Mouse (Mus musculus): ENCODE measurements around the gene Cmtm7. TPM values are rescaled to one million over a fixed set of nuclear protein-coding genes. Genes with fewer than 3 reads are reported as not detected.
A peak's percentile ranks its signal among the peaks of the same experiment; 100 is the strongest.

The Cmtm7 gene
- polyA plus RNA-seq, 1 experiment from 2014 or later = 12.2 TPM

DNA sequence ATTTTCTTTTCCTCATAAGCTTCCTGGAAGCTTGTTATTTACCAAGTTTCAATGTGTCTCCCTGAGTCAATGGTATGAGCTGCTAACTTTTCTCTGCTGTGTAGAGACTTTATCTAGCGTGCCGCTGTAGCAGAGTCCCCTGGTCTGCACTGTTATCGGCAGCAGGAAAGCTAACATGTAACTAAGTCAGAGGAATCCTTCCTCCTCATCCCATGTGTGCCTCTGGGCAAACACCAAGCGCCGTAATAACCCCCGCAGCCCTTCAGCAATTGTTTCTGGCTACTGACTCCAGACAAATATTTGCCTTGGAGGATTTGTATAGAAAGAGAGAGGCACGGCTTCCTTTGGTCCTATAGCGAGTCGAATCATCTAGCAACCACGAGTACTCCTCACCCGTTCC is 29.2 kb upstream of the Cmtm7 start:
- no peaks in the 10 kb centered on the region for H3K9me3 ChIP-seq
- H3K36me3 ChIP-seq (replicated peaks) = no peaks in the 10 kb centered on the region
- 82% methylated on average over 11 of the region's 11 CpGs for WGBS
- no peak overlapping the region for H3K9ac ChIP-seq
- ATAC-seq (replicated peaks) = no peak
- no peak overlapping the region for H3K27ac ChIP-seq
- no peak overlapping the region for H3K4me3 ChIP-seq
- H3K27me3 ChIP-seq (replicated peaks) = no peaks in the 10 kb centered on the region
- no peak overlapping the region for H3K4me2 ChIP-seq
- no peaks in the 10 kb centered on the region for H3K4me1 ChIP-seq

DNA sequence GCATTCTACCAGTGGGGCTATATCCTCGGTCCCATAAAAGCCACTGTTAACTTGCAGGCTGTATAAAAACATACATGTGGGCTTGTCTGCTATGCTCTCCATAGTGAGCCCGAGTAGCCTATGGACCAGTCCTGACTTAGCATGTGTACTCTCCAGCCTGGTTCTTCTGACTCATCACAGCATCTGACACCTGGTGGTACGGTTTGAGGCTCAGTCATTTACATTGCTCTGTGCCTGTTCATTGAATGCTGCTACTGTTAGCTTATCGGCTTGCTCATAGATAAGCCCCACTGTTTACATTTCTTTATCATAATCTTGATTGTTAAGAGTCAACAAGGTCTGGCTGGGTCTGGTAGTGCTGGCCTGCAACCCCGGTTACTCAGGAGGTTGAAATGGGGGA is 27.0 kb upstream of the Cmtm7 start:
- no peak overlapping the region for H3K4me2 ChIP-seq
- no peaks in the 10 kb centered on the region for H3K9me3 ChIP-seq
- H3K27me3 ChIP-seq (replicated peaks) = no peaks in the 10 kb centered on the region
- no peak overlapping the region for H3K27ac ChIP-seq
- H3K9ac ChIP-seq = no peak overlapping the region
- no peaks in the 10 kb centered on the region for H3K36me3 ChIP-seq (replicated peaks)
- H3K4me3 ChIP-seq = no peak overlapping the region
- no peak for ATAC-seq (replicated peaks)
- H3K4me1 ChIP-seq = no peaks in the 10 kb centered on the region
- 89% methylated on average over 5 of the region's 5 CpGs for WGBS

DNA sequence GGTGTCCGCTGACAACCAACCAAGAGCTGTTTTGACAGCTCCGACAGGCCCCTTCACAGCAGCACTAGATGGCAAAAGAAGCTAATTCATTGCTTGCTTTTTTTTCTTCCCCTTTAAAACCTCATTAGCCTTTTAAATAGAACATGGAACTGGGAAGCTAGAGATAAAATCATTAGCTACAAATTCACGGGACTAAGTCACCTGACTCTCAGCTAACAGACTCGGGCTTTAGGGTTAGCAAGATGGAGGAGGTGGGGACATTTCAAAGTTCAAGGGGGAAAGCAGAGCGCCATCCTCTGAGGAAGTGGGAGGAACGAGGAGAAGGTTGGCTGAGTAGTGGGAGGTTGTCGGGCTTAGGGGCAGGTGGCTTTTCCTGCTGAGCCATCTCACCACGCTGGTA is 25.6 kb upstream of the Cmtm7 start:
- no peak overlapping the region for H3K27ac ChIP-seq
- no peaks in the 10 kb centered on the region for H3K36me3 ChIP-seq (replicated peaks)
- ATAC-seq (replicated peaks) = no peak
- no peak overlapping the region for H3K4me2 ChIP-seq
- no peaks in the 10 kb centered on the region for H3K4me1 ChIP-seq
- no peak overlapping the region for H3K4me3 ChIP-seq
- no peak overlapping the region for H3K9ac ChIP-seq
- 63% methylated on average over 8 of the region's 8 CpGs for WGBS
- H3K9me3 ChIP-seq = no peaks in the 10 kb centered on the region
- H3K27me3 ChIP-seq (replicated peaks) = no peaks in the 10 kb centered on the region

DNA sequence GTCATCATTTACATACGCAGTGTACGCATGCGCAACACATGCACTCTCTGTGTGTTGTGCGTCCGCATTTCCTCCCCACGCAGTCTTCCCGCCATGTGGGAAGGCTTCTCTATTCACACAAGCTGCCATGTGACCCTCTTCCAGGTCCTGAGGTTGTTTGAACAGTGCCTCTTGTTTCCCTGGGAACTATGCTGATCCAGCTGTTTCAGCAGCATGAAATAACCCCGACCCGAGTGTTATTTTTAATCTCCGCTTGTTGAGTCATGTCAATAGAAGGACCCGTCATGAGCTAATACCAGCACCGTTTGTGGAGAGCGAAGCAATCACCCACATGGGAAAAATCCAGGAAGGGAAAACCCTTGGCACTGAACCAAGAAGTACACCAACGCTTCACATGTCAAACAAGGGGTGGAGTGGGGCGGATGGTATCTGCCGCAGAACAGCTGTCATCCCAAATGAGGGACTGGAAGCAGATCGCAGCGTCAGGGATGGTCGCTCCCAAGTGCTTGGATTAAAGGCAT is 23.6 kb upstream of the Cmtm7 start:
- H3K4me2 ChIP-seq = no peak overlapping the region
- H3K9me3 ChIP-seq = no peaks in the 10 kb centered on the region
- no peak overlapping the region for H3K9ac ChIP-seq
- H3K27ac ChIP-seq = no peak overlapping the region
- WGBS = 61% methylated on average over 19 of the region's 19 CpGs
- H3K4me3 ChIP-seq = no peak overlapping the region
- 0 out of 2 replicates have a peak, but pooled peaks cover 2% of the 10 kb centered on the region for H3K4me1 ChIP-seq
- H3K27me3 ChIP-seq (replicated peaks) = no peaks in the 10 kb centered on the region
- ATAC-seq (replicated peaks) = no peak
- H3K36me3 ChIP-seq (replicated peaks) = no peaks in the 10 kb centered on the region

DNA sequence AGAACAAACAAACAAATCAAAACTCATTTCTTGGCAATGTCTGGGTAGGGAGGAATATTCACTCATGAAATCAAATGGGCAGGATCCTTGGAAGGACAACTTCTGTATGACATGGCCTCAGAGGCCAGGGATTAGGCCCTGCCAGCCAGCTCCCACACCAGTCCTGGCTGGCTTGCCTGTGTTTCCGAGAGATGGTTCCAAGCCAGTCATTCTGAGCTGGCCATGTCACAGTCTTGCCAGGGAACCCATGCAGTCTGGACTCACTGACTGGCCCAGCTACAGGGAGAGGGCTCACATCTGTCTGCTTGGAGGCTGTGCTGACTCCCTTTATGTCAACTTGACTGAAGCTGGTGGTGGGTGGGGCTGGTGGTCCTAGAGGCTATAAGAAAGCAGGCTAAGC is 20.5 kb upstream of the Cmtm7 start:
- no peaks in the 10 kb centered on the region for H3K27me3 ChIP-seq (replicated peaks)
- H3K9me3 ChIP-seq = no peaks in the 10 kb centered on the region

DNA sequence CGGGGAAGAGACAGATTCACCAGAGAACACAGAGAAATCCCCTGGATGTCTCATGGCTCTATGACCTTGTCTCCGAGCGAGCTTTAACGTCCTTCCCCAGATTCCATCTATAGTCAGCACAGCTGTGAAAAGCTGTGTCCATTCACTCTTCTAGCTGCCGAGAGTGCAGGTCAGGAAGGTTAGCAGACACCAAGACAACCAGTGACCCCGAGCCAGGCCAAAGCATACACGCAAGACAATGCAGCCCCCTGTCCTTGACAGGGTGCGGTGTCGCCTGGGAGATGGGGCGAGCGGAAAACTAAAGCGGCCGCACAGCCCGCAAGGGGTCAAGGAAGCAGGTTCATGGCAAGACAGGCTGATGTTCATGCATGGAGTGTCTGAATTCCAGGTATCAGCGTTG is 19.6 kb upstream of the Cmtm7 start:
- 33% methylated on average over 15 of the region's 15 CpGs for WGBS

More for the DNA sequence above, 20.5 kb upstream of the Cmtm7 start:
- WGBS = 81% methylated on average over 1 of the region's 1 CpGs
- Histone ChIP-seq H3K4me1 (peaks cover 6% of the 10 kb centered on the region; the same call in 1 of the 2 replicates), H3K27ac (no peak overlapping the region), H3K4me2 (no peak overlapping the region), H3K9ac (no peak overlapping the region), H3K4me3 (no peak overlapping the region), H3K36me3 (replicated peaks) (no peaks in the 10 kb centered on the region)
- no peak for ATAC-seq (replicated peaks)

DNA sequence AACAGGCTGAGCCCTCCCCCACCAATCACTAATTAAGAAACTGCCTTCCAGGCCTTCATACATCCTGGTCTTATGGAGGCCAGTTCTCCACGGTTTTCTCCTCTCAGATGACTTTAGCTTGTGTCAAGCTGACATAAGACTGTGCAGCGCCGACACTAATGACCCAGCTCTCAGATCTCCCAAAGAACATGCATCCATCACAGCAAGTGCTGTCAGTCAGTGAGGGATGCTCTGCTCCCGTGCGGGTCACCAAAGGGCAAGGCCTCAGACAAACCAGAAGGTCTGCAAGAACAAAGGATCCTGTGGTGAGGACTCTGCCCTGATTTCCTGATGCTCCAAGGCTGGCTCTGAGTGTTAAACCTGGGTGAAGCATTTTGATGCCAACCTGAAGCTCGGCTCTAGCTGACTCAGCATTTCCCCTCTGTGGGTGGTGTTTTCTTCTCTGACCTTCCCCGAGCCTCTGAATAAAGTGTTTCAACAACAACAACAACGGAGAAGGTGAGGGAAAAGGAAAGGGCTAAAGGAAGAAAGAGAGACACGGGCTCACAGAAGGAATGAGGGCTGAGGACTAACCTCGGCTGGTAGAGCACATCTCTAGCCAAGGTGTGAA is 17.9 kb upstream of the Cmtm7 start:
- ATAC-seq (replicated peaks) = no peak
- H3K36me3 ChIP-seq (replicated peaks) = no peaks in the 10 kb centered on the region
- no peak overlapping the region for H3K4me2 ChIP-seq
- H3K9me3 ChIP-seq = no peaks in the 10 kb centered on the region
- H3K9ac ChIP-seq = no peak overlapping the region; the same call in 1 of the 2 replicates
- H3K4me1 ChIP-seq = peaks cover 6% of the 10 kb centered on the region; the same call in 1 of the 2 replicates
- H3K27me3 ChIP-seq (replicated peaks) = no peaks in the 10 kb centered on the region
- 40% methylated on average over 10 of the region's 10 CpGs for WGBS
- no peak overlapping the region for H3K4me3 ChIP-seq
- H3K27ac ChIP-seq = no peak overlapping the region

More for the DNA sequence above, 19.6 kb upstream of the Cmtm7 start:
- H3K4me1 ChIP-seq = peaks cover 6% of the 10 kb centered on the region; the same call in 1 of the 2 replicates
- H3K9ac ChIP-seq = no peak overlapping the region
- H3K27ac ChIP-seq = no peak overlapping the region
- H3K4me2 ChIP-seq = no peak overlapping the region
- no peak overlapping the region for H3K4me3 ChIP-seq
- no peaks in the 10 kb centered on the region for H3K9me3 ChIP-seq
- no peaks in the 10 kb centered on the region for H3K36me3 ChIP-seq (replicated peaks)
- no peak for ATAC-seq (replicated peaks)
- no peaks in the 10 kb centered on the region for H3K27me3 ChIP-seq (replicated peaks)

DNA sequence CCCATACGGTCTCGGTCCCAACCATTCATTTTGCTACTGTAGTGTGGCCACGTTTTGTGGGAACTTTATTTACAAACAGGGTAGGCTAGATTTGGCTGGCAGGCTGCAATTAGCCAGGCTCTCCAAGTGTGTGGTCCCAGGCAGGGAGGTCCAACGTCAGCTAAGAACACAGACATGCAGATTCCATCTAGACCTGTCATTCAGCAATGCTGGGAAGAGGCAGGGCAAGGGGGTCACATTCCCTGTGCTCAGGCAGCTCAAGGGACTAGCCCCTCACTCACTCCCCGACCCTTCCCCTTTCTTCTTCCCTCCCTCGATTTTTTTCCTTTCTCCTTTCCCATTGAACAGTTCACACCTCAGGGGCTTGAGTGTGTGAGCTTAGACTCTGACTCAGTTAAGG is 17.2 kb upstream of the Cmtm7 start:
- no peak overlapping the region for H3K4me3 ChIP-seq
- no peaks in the 10 kb centered on the region for H3K9me3 ChIP-seq
- no peak overlapping the region for H3K9ac ChIP-seq
- no peak for ATAC-seq (replicated peaks)
- no peak overlapping the region for H3K27ac ChIP-seq
- no peaks in the 10 kb centered on the region for H3K36me3 ChIP-seq (replicated peaks)
- H3K4me2 ChIP-seq = no peak overlapping the region
- 47% methylated on average over 6 of the region's 6 CpGs for WGBS
- H3K4me1 ChIP-seq = peaks cover 6% of the 10 kb centered on the region; the same call in 1 of the 2 replicates
- H3K27me3 ChIP-seq (replicated peaks) = no peaks in the 10 kb centered on the region

DNA sequence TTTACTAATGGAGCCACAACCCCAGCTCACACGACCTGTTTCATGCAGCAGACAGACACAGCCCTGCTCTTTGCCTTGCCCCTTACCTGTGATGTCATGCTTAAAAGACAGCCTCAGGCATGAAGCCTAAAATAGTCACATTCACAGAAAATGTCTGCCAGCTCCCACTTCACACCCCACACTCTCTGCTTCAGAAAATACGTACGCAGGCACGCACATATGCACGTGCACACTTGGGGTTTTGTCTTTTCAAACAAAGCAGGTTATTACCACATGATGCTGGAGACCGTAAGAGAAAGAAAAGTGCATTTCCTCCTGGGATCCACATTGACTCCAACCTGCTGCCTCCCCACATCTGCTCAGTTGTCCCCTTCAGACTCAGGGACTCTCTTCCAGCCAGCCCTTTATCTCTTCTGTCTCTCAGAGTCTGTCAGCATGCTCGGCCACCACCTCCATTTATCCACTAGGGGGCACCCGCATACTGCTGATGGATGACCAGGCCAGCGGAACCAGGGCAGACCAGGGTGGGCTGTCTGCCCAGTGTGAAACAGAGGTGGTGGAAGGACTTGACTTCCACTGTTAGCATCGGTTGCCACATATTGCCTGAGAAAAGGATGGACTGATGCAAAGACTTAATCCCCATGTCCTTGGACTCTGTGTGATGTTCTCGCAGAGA is 15.8 kb upstream of the Cmtm7 start:
- Histone ChIP-seq H3K27me3 (replicated peaks) (no peaks in the 10 kb centered on the region), H3K27ac (no peak overlapping the region), H3K4me3 (no peak overlapping the region), H3K4me1 (peaks cover 6% of the 10 kb centered on the region; the same call in 1 of the 2 replicates), H3K9ac (no peak overlapping the region), H3K36me3 (replicated peaks) (no peaks in the 10 kb centered on the region), H3K4me2 (no peak overlapping the region), H3K9me3 (no peaks in the 10 kb centered on the region)
- WGBS = 51% methylated on average over 11 of the region's 11 CpGs
- peak; percentile 83 for ATAC-seq (replicated peaks)

DNA sequence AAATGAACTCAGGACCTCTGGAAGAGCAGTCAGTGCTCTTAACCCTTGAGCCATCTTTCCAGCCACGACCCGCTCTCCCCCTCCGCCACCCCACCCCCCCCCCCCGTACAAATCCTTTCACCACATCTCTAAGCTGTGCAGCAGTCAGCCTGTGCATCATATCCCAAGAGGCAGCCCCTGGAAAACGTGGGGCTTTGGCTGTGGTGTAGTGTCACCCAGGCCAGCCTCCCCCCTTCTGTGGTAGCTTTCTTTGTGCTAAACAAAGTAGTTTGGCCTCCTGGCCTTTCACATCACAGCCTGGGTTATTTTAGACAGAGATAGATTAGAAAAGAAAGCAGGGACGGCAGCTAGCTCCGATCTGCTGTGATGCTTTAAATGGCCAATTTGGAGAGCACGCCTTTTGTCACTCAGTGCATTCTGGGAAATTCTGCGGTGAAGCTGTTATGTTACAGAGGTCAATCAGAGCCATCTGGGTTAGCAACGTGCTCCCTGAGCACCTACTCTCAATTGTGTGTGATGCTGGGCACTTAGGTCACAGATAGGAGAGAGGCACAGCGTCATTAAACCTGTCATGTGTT is 14.9 kb upstream of the Cmtm7 start:
- Histone ChIP-seq H3K27me3 (replicated peaks) (no peaks in the 10 kb centered on the region), H3K4me1 (peaks cover 6% of the 10 kb centered on the region; the same call in 1 of the 2 replicates), H3K36me3 (replicated peaks) (no peaks in the 10 kb centered on the region), H3K4me2 (no peak overlapping the region), H3K27ac (no peak overlapping the region), H3K9me3 (no peaks in the 10 kb centered on the region), H3K9ac (no peak overlapping the region), H3K4me3 (no peak overlapping the region)
- WGBS = 49% methylated on average over 11 of the region's 11 CpGs
- ATAC-seq (replicated peaks) = no peak

DNA sequence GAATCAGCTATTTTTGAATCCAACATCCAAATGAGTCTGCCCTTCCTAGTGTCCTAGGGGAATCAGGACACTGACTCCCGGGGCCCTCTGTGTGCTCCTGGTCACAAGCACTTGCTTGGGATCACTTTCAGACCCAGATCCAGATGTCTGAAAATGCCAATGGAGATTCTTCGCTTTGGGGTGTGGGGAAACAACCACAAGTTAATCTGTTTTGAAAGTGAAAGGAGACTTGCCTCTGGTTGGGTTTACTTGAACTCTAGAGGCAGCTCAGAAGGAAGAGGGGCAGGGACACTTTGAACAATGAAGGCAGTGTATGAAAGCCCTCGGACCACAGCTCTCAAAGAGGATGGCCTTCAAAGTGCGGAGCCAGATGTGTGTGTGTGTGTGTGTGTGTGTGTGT is 12.8 kb upstream of the Cmtm7 start:
- H3K4me1 ChIP-seq = peaks cover 4% of the 10 kb centered on the region; the same call in 1 of the 2 replicates
- no peaks in the 10 kb centered on the region for H3K36me3 ChIP-seq (replicated peaks)
- no peak for ATAC-seq (replicated peaks)
- H3K4me3 ChIP-seq = no peak overlapping the region
- 76% methylated on average over 4 of the region's 4 CpGs for WGBS
- no peak overlapping the region for H3K4me2 ChIP-seq
- no peaks in the 10 kb centered on the region for H3K9me3 ChIP-seq
- no peaks in the 10 kb centered on the region for H3K27me3 ChIP-seq (replicated peaks)
- H3K27ac ChIP-seq = no peak overlapping the region
- H3K9ac ChIP-seq = no peak overlapping the region

DNA sequence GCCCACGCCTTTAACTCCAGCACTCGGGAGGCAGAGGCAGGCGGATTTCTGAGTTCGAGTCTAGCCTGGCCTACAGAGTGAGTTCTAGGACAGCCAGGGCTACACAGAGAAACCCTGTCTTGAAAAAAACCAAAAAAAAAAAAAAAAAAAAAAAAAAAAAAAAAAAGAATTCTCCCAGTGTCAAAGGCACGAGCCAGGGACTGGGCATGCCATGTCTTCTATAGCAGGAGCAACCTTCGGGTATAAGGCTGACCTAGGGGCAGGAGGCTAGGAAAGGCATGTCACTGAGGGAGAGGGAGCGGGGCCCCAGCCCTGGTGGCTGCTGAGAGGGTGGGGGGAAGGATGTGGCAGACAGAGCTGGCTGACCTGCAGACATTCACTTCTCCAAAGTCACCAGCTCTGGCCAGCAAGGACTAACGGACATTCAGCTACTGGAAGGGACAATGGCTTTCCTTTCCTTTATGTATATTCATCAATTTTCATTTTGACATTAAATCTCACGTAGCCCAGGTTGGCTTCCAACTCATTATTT is 12.2 kb upstream of the Cmtm7 start:
- Histone ChIP-seq H3K36me3 (replicated peaks) (no peaks in the 10 kb centered on the region), H3K4me2 (no peak overlapping the region), H3K27me3 (replicated peaks) (no peaks in the 10 kb centered on the region), H3K9ac (no peak overlapping the region), H3K4me1 (peaks cover 4% of the 10 kb centered on the region; the same call in 1 of the 2 replicates), H3K9me3 (no peaks in the 10 kb centered on the region), H3K4me3 (no peak overlapping the region), H3K27ac (no peak overlapping the region)
- 86% methylated on average over 9 of the region's 9 CpGs for WGBS
- no peak for ATAC-seq (replicated peaks)
